Mouse (Mus musculus) thymus, adult 2 months (tissue): ENCODE measurements at regions not wholly inside any gene's neighbourhood (a gene's known extent, or its start where the extent isn't known, plus 50 kb on each side); places are given as distances from the start of the nearest gene placed in this dataset.

ENCODE experiments used
- DNase-seq: peaks from one replicate; pipeline ENCODE4 v3.0.0; 2021
- H3K27ac ChIP-seq: fragments of 200-500 bp; 2 replicates; pipeline ENCODE4 v1.5.1; 2012; ENCODE audit warnings: low read length, control low read depth; ENCODE audit not compliant: control insufficient read depth, insufficient read depth
- H3K27me3 ChIP-seq: fragments of 200-500 bp; 2 replicates; pipeline ENCODE4 v1.6.1; 2012; ENCODE audit warnings: mild to moderate bottlenecking, low read length, moderate library complexity, mixed read lengths; ENCODE audit not compliant: control insufficient read depth, insufficient read depth
- H3K36me3 ChIP-seq: fragments of 200-500 bp; 2 replicates; pipeline ENCODE4 v1.6.1; 2012; ENCODE audit warnings: mild to moderate bottlenecking, low read length, moderate library complexity; ENCODE audit not compliant: control insufficient read depth, insufficient read depth
- H3K4me1 ChIP-seq: fragments of 200-500 bp; replicated peaks from 2 replicates; pipeline ENCODE4 v1.6.1; 2012; ENCODE audit warnings: low read length; ENCODE audit not compliant: control insufficient read depth, insufficient read depth
- H3K4me3 ChIP-seq: fragments of 200-500 bp; 2 replicates; pipeline ENCODE4 v1.5.1; 2012; ENCODE audit warnings: mild to moderate bottlenecking, low read length, control low read depth, moderate library complexity; ENCODE audit not compliant: control insufficient read depth, insufficient read depth
- CTCF ChIP-seq: fragments of 200-500 bp; IDR thresholded peaks from 2 replicates; pipeline ENCODE4 v1.5.1; 2012; ENCODE audit warnings: mild to moderate bottlenecking, control low read depth, low read length, moderate library complexity, borderline replicate concordance; ENCODE audit not compliant: control insufficient read depth, poor library complexity, insufficient read depth; ENCODE audit errors: extremely low read depth
- POLR2A ChIP-seq: fragments of 200-500 bp; IDR thresholded peaks from 2 replicates; pipeline ENCODE4 v1.6.1; 2012; ENCODE audit warnings: mild to moderate bottlenecking, low read length, control low read depth, moderate library complexity; ENCODE audit not compliant: control insufficient read depth, poor library complexity, insufficient read depth; ENCODE audit errors: extremely low read depth
- WGBS: fragments of 180-500 bp; shearing (Covaris S2); methylation state at CpG from one replicate; pipeline ENCODE4 v1.1.7; 2018; 5-methylcytosine and 5-hydroxymethylcytosine counted together

- peak; percentile 63 for DNase-seq
- no peak overlapping the region for H3K4me3 ChIP-seq
- 29% methylated on average over 13 of the region's 13 CpGs for WGBS
- TF ChIP-seq CTCF (no peak), POLR2A (no peak)
- H3K27me3 ChIP-seq: no peaks in the 10 kb centered on the region
- H3K4me1 ChIP-seq: peaks cover 49% of the 10 kb centered on the region
- peak overlapping the region; percentile 98 for H3K27ac ChIP-seq
- no peaks in the 10 kb centered on the region for H3K36me3 ChIP-seq
These were observed 87.0 kb downstream of the Cog6 start for GRCm38 (mm10) chr3:52929827-52930605.

GRCm38 (mm10) chr3:52927361-52927841 lies 89.6 kb downstream of the Cog6 start:
- TF ChIP-seq POLR2A: no peak
- TF ChIP-seq CTCF: no peak
- H3K4me1 ChIP-seq: peaks cover 36% of the 10 kb centered on the region
- peak overlapping the region; percentile 41 for H3K27ac ChIP-seq
- H3K36me3 ChIP-seq: no peaks in the 10 kb centered on the region
- DNase-seq: peak; percentile 27
- H3K4me3 ChIP-seq: no peak overlapping the region
- 80% methylated on average over 12 of the region's 12 CpGs for WGBS
- H3K27me3 ChIP-seq: no peaks in the 10 kb centered on the region

GRCm38 (mm10) chr3:52926549-52926948 lies 90.5 kb downstream of the Cog6 start:
- H3K4me3 ChIP-seq: no peak overlapping the region
- 92% methylated on average over 3 of the region's 3 CpGs for WGBS
- TF ChIP-seq POLR2A (no peak), CTCF (no peak)
- DNase-seq: no peak
- H3K36me3 ChIP-seq: no peaks in the 10 kb centered on the region
- no peaks in the 10 kb centered on the region for H3K27me3 ChIP-seq
- H3K4me1 ChIP-seq: peaks cover 30% of the 10 kb centered on the region
- no peak overlapping the region; the same call in 1 of the 2 replicates for H3K27ac ChIP-seq

GRCm38 (mm10) chr3:52925223-52925622 lies 91.8 kb downstream of the Cog6 start:
- DNase-seq: peak; percentile 47
- no peak for TF ChIP-seq POLR2A
- no peak for TF ChIP-seq CTCF
- Histone ChIP-seq H3K27ac (no peak overlapping the region), H3K27me3 (no peaks in the 10 kb centered on the region), H3K4me1 (peaks cover 21% of the 10 kb centered on the region), H3K4me3 (no peak overlapping the region), H3K36me3 (no peaks in the 10 kb centered on the region)
- 75% methylated on average over 3 of the region's 3 CpGs for WGBS

GRCm38 (mm10) chr3:52924631-52925030 lies 92.4 kb downstream of the Cog6 start:
- no peak for DNase-seq
- Histone ChIP-seq H3K4me3 (no peak overlapping the region), H3K36me3 (no peaks in the 10 kb centered on the region), H3K27ac (no peak overlapping the region), H3K4me1 (peaks cover 17% of the 10 kb centered on the region), H3K27me3 (no peaks in the 10 kb centered on the region)
- TF ChIP-seq CTCF: no peak
- TF ChIP-seq POLR2A: no peak
- 80% methylated on average over 2 of the region's 2 CpGs for WGBS

GRCm38 (mm10) chr3:52923824-52924559 lies 93.0 kb downstream of the Cog6 start:
- H3K27ac ChIP-seq: no peak overlapping the region
- no peaks in the 10 kb centered on the region for H3K36me3 ChIP-seq
- H3K4me1 ChIP-seq: peaks cover 13% of the 10 kb centered on the region
- no peak for DNase-seq
- no peaks in the 10 kb centered on the region for H3K27me3 ChIP-seq
- TF ChIP-seq CTCF (no peak), POLR2A (no peak)
- H3K4me3 ChIP-seq: no peak overlapping the region
- WGBS: 64% methylated on average over 4 of the region's 4 CpGs
